Mouse (Mus musculus) heart, adult 10 weeks (tissue): ENCODE data around the gene Gm8247. TPM values are rescaled to one million over a fixed set of nuclear protein-coding genes. Genes with fewer than 3 reads are reported as not detected.

ENCODE experiments used
- polyA plus RNA-seq: library from polyadenylated mRNA; stranded (reverse); fragments of 350-450 nt; fragmentation: Illumina TruSeq; extraction: RNeasy Lipid Tissue Mini Kit (QIAGEN cat#74804); gene quantifications from one replicate; pipeline ENCODE4 v1.2.3, GENCODE M21; 2014; ENCODE audit warnings: low read depth, low replicate concordance

The Gm8247 gene
- not detected for polyA plus RNA-seq

DNA sequence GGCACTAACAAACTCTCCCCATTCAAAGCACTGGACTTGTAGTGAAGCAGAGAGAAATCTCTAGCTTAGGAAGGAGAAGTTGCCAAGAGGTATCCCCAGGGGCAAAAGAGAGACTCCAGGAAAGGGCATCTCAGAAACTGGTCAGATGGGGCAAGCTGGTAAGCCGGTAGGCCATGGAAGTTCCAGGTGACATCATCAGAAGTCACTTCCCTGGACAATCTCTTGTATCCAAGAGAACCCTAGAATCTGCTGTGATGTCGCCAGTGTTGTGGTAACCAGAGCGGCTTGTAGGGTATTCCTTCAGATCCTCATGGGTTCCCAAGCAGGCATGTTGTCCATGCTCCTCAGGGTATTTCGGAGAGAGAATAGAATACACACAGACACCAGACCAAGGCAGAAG, at the start of gene Gm8247:
Gene Gm8247, plus strand, starts transcription at position 301 of the 400 bp plus-strand sequence.

DNA sequence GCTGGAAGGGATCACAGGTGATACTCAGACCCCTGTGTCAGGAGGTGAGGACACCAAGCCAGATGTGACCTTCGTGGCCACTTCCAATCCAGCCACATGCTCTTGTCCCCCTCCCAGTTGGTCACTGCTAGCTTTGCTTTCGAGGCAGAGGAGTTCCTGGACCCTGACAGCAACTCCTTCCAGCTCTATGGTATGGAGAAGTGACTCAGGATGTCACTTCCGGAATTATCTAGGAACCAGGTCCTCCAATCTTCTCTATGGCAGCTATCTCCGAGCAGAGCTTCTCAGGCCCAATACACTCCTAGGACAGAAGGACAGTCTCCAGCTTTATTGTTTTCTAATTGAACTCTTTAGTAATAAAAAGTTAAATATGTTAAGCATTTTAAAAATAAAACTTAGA, 44.8 kb downstream of the Gm8247 start, which contains the start of gene Gm5624:
Gene Gm5624, minus strand, starts transcription at position 202 of the 400 bp plus-strand sequence.

Other genes with a start within 250 kb of the Gm8247 start
- gene Gm5930, start 244.6 kb upstream of the Gm8247 start, polyA plus RNA-seq = not detected
- not detected for gene Gm8229, start 217.8 kb upstream of the Gm8247 start, polyA plus RNA-seq
- gene Gm3371, start 172.5 kb upstream of the Gm8247 start, polyA plus RNA-seq = not detected
- not detected for gene Gm8232, start 149.5 kb upstream of the Gm8247 start, polyA plus RNA-seq
- gene BC061237, start 90.7 kb upstream of the Gm8247 start, polyA plus RNA-seq = not detected
- not detected for gene Gm17093, start 64.9 kb upstream of the Gm8247 start, polyA plus RNA-seq
- gene Gm5624, start 44.8 kb downstream of the Gm8247 start, polyA plus RNA-seq = not detected
- not detected for gene Gm8257, start 123.3 kb downstream of the Gm8247 start, polyA plus RNA-seq
- not detected for gene Gm8267, start 167.2 kb downstream of the Gm8247 start, polyA plus RNA-seq